Mouse (Mus musculus) cerebellum, adult 9-11 months (tissue): ENCODE results near the gene Sp100.
A peak's percentile ranks its signal among the peaks of the same experiment; 100 is the strongest.

Source experiments
- DNase-seq: peaks from one replicate; pipeline ENCODE4 v3.0.0; 2022

The Sp100 gene

GRCm38 (mm10) chr1:85703245-85704186 lies 53.7 kb downstream of the Sp100 start:
- DNase-seq: peak; percentile 36

DNA sequence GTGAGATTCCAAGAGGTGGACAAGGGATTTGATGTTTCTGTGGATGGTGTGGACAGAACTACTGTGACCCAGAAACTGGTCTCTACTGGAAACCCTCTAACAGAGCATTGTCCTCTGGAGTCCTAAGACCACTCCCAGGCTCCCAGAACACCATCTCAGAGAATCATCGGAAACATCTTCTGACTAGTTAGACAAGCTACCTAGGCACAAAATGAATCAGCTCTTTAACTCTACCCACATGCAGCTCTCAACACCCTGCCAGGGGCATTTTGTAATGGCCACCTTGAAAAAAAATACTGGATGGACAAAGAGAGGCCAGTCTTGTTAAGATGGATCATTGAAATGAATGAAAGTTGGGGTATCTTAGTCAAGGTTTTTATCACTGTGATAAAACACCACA lies 55.8 kb downstream of the Sp100 start:
- no peak for DNase-seq

DNA sequence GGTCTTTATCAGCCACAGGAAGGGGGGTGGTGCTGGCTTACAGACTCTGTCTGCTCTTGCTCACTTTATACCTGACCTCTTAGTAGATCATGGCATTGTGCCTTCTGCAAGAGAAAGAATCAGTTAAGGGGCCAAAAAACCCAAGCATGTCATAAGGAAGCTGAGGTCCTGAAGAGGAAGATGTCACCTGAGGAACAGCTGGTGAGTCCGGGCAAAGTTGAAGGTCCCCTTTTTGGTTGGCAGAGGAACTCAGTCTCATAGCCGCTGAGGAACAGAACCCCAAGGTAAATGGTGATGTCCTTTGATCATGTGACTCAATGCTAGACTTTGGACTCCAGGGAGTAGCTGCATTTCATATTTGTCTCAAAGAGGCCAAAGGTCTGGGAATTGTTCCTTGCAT lies 57.0 kb downstream of the Sp100 start:
- DNase-seq: no peak

DNA sequence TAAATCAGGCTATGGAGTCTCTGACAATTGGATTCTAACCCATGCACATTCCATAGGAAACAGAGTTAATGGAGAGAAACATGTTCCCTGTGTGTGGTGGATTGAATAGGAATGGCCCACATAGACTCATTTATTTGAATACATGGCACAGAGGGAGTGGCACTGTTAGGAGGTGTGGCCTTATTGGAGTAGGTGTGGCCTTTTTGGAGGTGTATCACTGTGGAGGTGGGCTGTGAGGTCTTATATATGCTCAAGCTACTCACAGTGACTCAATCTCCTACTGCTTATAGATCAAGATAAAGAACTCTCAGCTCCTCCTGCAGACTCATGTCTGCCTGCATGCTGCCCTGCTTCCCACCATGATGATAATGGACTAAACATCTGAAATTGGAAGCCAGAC lies 64.7 kb downstream of the Sp100 start:
- no peak for DNase-seq

DNA sequence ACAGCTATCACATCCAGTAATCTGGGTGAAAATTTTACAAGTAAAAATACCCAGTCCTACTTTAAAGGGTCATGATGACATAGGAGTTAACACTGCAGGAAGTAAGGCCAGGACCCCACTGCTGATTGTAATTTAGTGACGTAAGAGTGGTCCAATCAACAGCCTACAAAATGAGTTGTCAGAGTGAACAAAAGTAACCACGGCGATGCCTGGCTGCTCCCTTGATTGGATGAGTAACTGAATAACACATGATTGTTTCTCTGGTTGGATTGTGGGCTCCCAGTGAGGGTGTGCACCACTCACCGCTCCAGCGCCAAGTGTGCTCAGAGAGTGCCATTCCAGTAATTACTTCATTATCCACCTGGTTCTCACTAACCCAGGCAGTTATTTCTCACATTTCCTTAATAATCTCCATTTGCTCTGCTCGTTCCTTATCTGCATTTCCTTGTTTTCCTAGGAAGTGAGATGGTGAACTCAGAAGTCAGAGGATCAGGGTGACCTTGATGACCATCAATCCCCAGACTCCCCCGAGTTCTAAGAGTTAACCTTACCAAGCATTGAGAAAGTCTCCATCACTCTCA lies 66.7 kb downstream of the Sp100 start:
- no peak for DNase-seq

- DNase-seq: no peak
Observed at GRCm38 (mm10) chr1:85719049-85719448, 69.3 kb downstream of the Sp100 start.

- DNase-seq: no peak
Observed at GRCm38 (mm10) chr1:85720220-85720893, 70.6 kb downstream of the Sp100 start.

DNA sequence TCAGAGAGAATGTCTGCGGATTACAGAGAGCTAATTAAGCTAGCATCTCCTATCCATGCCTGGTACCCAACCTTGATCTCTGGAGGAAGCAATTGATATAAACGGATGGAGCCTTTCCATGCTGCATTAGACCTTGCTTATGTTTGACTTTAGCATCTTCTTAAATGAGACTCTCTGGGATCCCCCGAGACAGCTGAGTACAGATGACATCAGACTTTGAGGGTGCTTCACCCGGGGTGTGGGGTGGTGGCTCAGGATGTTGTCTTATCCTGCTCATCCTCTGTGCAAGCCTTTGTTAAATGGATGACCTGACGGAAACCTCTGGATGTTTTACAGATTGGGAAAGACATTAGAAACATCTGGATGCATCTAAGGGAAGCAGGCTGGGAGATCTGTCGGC lies 80.7 kb downstream of the Sp100 start:
- DNase-seq: no peak

DNA sequence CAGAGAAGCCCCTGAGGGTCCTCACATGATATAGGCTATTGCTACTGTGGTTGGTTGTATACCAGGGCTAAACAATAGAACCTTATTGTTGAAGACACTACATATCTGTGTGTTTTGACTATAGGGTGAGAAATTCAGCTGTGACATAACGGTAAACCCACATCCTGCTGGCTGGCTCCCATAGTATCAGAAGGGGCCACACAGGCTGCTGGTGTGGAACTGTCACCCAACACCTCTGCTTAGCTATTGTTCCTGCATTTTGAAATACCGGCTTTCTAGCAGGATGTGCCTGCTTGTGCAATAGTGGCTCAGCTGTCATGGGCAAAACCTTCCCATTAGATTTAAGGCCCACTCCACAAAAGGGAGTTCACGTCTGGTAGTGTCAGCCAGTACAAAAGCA lies 82.8 kb downstream of the Sp100 start:
- DNase-seq: no peak

DNA sequence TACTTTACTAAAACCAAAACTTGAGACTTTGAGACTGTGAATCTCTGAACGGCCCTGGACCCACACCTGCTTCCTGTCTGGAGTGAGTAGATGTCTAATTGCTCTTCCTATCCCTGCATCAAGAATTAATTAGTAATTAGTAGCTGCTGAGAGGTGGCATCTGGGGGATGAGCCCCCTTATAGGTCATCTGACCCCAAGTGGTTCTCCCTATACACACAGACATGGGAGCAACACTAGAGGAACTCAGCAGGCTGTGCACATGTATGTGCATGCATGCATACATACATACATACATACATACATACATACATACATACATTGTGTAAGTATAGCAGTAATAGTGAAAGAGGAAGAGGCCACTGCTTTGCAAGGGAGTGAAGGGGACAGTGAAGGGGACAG lies 84.7 kb downstream of the Sp100 start:
- DNase-seq: no peak

DNA sequence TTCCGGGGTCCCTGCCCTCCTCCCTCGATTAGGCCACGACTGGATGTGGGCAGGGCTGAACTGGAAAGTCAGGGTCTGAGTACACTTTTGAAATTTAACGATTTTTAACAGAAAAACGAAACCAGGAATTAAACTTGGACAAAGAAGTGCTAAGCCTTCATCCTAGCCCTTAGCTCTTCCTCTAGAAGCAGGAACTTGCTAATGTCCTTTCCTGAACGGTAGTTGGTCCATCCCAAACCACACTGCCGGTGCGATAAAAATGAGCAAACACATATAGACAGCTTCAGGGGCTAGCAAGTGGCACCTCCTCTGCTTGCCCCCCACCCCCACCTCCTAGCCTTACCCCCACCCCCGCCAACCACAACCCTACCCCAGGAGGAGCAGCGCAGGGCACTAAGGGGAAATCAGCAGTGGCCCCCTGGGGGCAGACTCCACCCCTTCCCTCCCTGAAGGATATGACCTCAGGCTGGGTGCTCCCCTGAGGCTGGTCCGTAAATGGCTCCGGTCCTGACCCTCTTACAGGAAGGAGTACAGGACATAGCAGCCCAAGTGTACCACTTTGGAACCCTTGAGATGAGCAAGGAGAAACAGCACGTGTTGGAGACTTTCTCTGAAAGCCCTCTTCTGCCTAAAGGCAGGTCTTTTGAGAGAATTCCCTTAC lies 85.8 kb downstream of the Sp100 start:
- DNase-seq: no peak

DNA sequence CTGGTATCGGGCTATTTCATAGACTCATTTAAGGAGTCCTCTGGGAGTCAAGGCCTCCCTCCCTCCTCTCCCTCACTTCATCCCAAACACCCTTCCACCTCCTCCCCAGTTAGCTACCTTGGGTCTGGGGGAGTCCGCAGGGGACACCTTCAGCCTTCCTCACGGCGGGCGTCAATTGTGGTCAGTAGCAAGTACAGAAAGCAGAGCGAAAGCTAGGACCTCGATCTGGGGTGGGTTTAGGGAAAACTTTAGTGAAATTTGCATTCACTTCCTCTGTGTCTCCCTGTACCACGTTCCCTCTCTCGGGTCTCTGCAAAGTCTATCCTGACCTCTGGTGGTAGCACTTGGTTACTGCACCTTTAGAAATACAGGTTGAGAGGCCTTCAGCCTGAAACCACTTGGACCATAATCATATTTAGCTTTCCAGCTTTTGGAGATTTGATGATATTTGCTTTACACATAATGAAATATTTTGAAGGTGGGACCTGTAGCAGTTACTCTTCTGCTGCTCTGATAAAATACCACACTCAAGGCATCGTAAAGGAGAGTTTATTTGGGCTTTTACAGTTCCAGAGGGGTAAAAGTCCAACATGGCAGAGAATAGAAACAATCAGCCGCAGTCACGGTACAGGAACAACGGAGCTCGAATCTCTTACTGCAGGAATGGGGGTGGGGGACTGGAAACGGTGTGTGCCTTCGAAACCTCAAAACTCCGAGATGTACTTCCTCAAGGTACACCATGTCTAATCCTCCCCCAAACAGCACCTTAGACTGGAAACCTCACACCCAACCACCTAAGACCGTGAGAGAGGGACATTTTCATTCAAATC lies 86.8 kb downstream of the Sp100 start:
- peak; percentile 28 for DNase-seq

- DNase-seq: no peak
Observed at GRCm38 (mm10) chr1:85739000-85739399, 89.2 kb downstream of the Sp100 start.

DNA sequence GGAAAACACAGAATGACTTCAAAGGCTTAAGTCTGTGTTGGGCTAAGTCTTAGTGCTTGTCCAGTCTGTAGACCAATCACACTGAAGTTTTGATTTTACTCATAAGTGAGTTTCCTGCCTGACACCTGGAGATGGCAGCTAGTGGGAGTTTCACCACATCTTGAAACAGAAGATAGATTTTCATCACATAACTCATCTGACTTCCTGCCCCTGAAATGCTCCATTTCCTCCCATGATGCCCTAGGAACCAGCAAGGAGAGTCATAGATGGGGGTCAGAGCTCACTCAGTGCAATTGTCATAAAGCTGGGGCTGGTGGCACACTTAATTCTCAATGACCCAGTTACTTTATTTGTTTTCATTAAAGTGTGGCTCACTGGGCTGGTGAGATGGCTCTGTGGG lies 90.0 kb downstream of the Sp100 start:
- DNase-seq: no peak

DNA sequence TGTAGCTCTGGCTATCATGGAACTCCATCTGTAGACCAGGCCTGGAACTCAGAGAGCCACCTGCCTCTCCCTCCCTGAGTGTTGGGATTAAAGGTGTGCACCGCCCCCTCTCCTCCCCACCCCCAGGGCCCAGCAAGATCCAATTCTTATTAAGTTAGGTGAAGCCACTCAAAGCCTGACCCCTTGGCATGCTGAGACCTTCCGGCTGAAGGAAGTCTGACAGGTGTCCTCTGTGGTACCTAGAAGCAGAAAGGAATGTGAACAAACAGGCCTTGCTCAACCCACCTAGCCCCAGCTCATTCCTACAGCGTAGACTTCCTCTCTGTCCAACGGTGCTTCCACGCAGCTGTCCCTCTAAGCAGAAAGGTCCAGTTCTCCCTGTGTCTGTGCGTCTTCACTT lies 91.1 kb downstream of the Sp100 start:
- DNase-seq: no peak

GRCm38 (mm10) chr1:85742333-85742732 lies 92.5 kb downstream of the Sp100 start:
- DNase-seq: no peak

DNA sequence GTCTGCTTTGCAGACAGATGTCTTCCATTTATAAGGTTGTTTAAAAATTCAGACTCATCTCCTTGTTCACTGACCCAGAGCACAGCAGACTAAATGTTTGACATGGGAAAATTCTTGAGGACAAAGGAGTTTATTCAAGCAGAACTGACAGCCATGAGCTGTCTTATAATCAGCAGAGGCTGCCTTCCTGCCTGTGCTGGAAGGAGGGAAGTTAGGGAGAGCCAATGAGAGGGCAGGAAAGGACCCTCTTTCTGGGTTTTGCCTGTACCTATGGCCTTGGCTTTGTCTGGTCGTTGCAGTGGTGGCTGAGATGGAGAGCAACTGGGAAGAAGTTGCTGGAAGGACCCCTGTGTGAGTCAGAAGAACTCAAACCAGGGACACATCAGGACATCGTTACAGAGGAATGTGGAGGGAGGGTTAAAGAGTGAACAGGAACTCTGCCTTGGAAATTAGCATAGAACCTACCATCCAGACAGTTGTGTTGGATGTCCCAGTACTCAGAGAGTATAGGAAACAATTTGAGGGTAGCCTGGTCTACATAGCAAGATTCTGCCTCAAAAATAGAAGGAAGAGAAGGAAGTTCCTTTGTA lies 93.2 kb downstream of the Sp100 start:
- no peak for DNase-seq

GRCm38 (mm10) chr1:85744539-85744938 lies 94.8 kb downstream of the Sp100 start:
- DNase-seq: no peak

- no peak for DNase-seq
Observed at GRCm38 (mm10) chr1:85746511-85746910, 96.7 kb downstream of the Sp100 start.

DNA sequence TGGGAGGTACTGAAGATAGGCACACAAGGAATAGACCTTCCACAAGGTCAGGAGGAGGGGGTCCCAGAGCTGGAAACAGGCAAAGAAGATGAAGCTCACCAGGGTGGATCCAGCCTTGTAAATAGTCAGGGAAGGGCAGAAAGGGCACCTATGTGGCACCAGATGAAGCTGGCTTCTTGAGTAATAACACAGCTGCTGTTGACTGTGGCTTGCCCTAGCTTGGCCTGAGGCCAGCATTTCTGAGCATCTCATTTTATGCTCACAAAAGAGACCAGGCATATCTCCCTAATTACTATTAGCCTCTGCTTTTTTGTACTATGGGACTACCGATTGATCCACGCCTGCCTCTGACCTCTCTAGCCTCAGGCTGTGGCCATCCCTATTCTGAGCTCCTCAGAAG lies 100.0 kb downstream of the Sp100 start:
- no peak for DNase-seq

GRCm38 (mm10) chr1:85750650-85751049 lies 100.9 kb downstream of the Sp100 start:
- no peak for DNase-seq

DNA sequence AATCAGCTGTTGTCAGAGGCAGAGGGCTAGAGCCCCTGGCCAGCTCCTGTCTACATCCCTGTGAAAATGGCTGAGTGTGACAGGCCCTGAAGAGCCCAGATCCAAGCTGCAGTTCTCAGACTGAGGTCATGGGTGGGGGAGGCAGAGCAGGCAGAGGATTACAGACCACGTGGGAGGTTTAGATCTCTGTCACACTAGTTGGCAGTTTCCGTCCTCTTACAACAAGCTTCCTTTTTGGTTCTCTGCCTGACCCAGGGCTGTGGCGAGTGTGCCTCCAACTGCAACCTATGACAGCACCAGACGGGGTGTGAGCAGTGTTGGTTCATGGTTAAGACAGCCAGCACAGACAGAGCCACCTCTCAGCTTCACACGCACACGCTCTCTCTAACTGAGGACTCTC lies 101.7 kb downstream of the Sp100 start:
- no peak for DNase-seq
